Mouse (Mus musculus): ENCODE measurements around the gene Zfp39. TPM values are rescaled to one million over a fixed set of nuclear protein-coding genes. Genes with fewer than 3 reads are reported as not detected.
A peak's percentile ranks its signal among the peaks of the same experiment; 100 is the strongest.

Gene Zfp39
- total RNA-seq (2017): 14.6 and 14.7 TPM in 2 replicates

DNA sequence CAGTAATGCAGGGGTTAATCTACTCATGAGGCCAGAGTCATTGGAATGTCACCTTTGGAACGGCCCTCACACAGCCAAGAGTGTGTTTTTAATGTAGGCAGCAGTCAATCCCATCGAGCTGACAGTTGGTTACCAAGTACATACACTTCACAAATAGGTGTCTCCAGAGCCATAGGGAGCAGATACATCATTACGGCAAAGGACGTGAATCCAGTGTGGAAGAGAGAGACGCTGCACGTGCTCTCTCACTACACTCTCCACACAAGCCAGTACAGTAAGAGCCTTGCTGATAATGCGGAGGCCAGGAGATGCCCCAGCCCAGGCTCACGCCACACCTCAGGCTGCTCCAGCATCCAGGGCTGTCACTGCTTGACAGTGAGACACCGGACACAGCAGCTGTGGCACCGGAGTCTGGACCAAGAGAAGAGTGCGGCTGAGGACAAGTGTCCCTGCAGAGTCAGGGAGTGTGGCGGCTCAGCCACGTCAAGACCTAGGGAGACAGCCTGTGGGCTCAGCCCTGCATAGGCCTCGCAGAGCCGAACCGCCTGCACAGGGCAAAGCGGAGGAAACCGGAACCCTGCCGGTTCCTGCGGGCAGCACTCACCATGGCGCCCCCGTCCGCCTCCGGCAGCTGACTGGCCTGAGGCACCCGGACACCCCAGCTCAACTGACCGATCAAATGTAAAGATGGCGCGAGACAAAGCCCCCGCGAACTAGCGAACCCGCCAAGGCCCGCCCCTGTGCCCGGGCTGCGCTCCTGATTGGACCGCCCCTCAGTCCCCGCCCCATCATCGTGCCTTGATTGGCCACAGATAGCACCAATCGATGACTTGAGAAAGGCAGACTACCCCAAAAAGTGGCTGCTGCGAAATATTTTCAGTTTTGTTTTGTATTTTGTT is at the start of gene Zfp39:
Gene Zfp39, minus strand, starts transcription at position 715 of the 899 bp plus-strand sequence.
- peak; percentile 95 for ATAC-seq (ENCODE audit: extremely low read depth, insufficient number of reproducible peaks, low FRiP score, poor library complexity, severe bottlenecking)

DNA sequence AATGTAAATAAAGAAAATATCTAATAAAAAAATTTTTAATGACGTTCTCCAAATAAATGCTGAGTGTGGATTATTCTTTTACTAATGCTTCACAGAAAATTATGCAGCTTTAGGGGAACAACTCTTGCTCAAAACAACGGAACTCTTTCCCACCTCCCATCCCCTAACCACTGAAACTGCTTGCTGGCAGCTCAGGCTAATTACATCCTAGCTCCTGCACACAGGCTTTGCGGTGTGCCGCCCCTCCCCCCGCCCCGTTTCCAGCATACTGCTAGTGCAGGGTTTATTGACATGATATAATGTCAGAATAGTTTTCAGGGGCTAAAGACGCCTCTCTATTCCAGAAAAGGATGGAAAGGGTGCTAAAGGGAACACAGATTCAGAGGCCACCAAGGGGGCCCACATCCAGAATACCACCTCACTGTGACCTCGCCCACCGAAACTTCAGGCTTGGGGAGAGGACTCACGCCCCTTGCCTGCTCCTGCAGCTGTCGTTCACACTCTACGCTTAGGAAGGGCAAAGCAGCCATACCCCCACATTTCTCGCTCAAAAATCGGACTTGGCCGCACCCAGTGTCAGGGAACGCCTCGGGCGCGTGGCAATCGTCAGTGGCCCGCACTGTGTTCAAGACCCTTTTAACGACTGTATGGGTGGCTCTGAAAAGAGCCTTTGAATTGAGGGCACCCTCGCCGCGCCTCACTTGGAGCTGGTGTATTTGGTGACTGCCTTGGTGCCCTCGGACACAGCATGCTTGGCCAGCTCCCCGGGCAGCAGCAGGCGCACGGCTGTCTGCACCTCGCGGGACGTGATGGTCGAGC is 49.5 kb upstream of the Zfp39 start:
- no peak for ATAC-seq (ENCODE audit: extremely low read depth, insufficient number of reproducible peaks, low FRiP score, poor library complexity, severe bottlenecking)

DNA sequence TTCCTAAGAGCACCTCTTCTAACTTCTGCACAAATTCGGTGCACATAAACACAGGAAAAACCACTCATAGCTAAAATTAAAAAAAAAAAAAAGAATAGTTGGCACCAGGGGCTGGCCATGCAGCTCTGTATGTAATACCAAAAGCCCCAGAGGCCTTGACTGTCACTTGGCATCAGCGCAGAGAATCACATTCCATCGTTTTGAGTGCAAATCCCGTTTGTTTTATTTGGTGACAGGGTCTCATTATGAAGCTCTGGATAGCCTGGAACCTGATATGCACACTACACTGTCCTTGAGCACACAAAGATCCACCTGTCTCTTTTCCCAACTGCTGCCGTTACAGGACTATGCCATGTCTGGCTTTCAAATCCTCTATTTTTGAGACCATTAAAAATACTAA is 47.2 kb upstream of the Zfp39 start:
- ATAC-seq (ENCODE audit: extremely low read depth, insufficient number of reproducible peaks, low FRiP score, poor library complexity, severe bottlenecking): no peak

GRCm38 (mm10) chr11:58949480-58950431 is 45.7 kb upstream of the Zfp39 start:
- no peak for ATAC-seq (ENCODE audit: extremely low read depth, insufficient number of reproducible peaks, low FRiP score, poor library complexity, severe bottlenecking)

DNA sequence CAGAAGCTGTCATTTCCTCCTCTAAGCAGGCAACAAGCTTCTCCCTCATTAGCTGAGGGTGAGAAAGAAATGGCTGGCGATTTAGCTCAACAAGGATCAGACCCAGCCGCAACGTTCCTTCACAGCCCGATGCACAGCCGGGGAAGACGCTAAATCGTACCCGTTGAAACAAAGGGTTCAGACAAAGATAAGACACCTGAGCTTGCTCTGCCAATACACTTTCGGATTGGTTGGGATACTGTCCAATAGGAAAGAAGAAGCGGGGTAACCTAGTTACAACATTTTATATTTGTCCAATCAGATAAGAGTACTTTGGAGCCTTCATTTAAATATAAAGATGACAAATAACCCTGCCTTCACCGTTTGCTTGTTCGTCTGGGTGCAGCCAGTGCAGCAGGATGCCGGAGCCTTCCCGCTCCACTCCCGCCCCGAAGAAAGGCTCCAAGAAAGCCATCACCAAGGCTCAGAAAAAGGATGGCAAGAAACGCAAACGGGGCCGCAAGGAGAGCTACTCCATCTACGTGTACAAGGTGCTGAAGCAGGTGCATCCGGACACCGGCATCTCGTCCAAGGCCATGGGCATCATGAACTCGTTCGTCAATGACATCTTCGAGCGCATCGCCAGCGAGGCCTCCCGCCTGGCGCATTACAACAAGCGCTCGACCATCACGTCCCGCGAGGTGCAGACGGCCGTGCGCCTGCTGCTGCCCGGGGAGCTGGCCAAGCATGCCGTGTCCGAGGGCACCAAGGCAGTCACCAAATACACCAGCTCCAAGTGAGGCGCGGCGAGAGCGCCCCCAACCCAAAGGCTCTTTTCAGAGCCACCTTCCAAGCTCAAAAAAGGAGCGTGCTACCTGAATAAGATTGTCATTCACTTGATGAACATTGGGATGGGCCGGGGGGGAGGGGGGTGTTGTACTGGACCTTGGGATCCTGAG is 44.8 kb upstream of the Zfp39 start, which contains the start of gene Hist3h2ba:
Gene Hist3h2ba, plus strand, starts transcription at position 379 of the 938 bp plus-strand sequence.
- ATAC-seq (ENCODE audit: extremely low read depth, insufficient number of reproducible peaks, low FRiP score, poor library complexity, severe bottlenecking): peak; percentile 90

- no peak for ATAC-seq (ENCODE audit: extremely low read depth, insufficient number of reproducible peaks, low FRiP score, poor library complexity, severe bottlenecking)
These were observed 43.9 kb upstream of the Zfp39 start for GRCm38 (mm10) chr11:58947798-58948528.

DNA sequence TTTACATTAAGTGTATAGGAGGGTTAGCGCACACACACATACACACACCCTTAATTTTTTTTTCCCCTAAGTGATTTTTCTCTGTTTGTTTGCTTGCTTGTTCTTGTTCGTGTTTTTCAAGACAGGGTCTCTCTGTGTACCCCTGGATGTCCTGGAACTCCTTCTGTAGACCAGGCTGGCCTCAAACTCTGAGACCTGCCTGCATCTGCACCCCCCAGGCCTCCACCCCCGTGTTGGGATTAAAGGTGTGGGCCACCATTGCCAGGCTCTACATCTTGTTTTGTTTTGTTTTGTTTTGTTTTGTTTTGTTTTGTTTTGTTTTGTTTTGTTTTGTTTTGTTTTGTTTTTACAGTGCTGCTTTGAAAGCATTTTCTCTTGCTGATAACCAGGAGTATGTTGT is 43.3 kb upstream of the Zfp39 start:
- ATAC-seq (ENCODE audit: extremely low read depth, insufficient number of reproducible peaks, low FRiP score, poor library complexity, severe bottlenecking): no peak

DNA sequence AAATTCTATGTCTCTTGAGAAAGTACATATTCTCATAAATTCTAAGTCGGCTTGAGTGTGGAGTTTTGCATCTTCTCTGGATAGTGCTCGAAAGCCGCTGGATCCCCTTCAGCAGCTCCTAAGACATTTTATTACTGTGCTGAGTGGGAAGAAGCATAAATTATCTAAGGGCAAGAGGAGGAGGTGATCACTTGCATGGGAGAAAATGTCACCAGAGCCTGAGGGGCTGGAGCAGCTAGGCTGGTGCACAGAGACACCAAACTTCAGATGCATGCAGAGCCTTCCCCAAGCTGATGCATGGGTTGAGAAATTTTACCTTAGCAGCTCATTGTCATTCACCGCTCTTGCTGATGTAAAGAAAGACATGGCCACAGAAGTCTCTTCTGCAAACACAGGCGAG is 40.1 kb upstream of the Zfp39 start:
- no peak for ATAC-seq (ENCODE audit: extremely low read depth, insufficient number of reproducible peaks, low FRiP score, poor library complexity, severe bottlenecking)

GRCm38 (mm10) chr11:58939088-58939439 is 35.0 kb upstream of the Zfp39 start:
- ATAC-seq (ENCODE audit: extremely low read depth, insufficient number of reproducible peaks, low FRiP score, poor library complexity, severe bottlenecking): no peak

DNA sequence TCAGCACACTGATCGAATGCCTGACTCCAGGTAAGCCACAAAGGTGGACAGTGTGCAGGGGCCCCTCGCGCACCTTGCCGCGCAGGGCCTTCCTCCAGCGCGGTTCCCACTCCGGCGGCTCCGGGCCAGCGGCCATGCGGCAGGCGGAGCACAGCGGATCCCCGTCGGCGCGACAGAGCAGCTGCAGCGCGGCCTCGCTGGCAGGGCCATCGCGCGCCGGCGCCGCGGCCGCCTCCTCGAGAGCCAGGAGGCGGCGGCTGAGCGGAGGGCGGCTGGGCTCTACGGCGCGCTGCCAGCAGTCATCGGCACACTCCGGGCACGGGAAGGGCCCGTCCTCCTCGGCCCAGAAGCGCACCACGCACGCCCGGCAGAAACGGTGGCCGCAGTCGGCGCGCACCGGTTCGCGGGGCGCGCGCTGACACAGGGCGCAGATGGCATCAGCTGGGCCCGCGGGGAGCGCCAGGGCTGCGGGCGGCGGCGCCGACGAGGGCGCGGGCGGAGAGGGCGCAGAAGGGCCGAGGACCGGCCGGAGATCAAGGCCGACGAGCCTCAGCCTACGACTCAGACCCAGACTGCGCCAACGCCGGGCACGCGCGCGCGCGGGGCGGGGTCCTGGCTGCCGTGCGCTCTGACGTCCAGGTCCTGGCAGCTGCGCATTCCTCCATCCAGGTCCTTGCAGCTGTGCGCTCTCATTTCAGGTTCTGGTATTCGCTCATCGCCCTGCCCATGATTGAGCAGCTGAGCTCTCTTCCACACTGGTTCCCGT is 34.5 kb upstream of the Zfp39 start, which contains the start of gene Rnf187:
Gene Rnf187, minus strand, starts transcription at position 595 of the 766 bp plus-strand sequence.
- ATAC-seq (ENCODE audit: extremely low read depth, insufficient number of reproducible peaks, low FRiP score, poor library complexity, severe bottlenecking): peak; percentile 93

- no peak for ATAC-seq (ENCODE audit: extremely low read depth, insufficient number of reproducible peaks, low FRiP score, poor library complexity, severe bottlenecking)
These were observed 33.9 kb upstream of the Zfp39 start for GRCm38 (mm10) chr11:58937909-58938308.

GRCm38 (mm10) chr11:58931576-58931975 is 27.6 kb upstream of the Zfp39 start:
- ATAC-seq (ENCODE audit: extremely low read depth, insufficient number of reproducible peaks, low FRiP score, poor library complexity, severe bottlenecking): no peak

DNA sequence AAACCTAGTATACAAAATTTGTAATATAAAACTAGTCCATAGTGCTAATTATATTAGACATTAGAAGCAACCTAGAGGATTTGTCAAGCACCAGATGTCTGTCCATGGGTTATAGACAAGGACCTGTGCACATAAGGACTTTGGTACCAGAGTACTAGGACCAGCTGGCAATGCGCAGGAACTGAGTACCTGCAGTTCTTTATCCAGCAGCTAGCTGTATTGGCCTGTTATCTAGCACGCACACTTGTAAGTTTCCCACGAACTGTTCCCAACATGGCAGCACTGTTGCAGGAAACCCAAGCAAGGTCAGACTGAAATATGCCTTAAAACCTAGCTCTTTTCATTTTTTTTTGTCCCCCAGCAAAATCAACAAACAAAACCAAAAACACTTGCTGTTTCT is 26.2 kb upstream of the Zfp39 start:
- no peak for ATAC-seq (ENCODE audit: extremely low read depth, insufficient number of reproducible peaks, low FRiP score, poor library complexity, severe bottlenecking)

GRCm38 (mm10) chr11:58929641-58930040 is 25.6 kb upstream of the Zfp39 start:
- no peak for ATAC-seq (ENCODE audit: extremely low read depth, insufficient number of reproducible peaks, low FRiP score, poor library complexity, severe bottlenecking)

DNA sequence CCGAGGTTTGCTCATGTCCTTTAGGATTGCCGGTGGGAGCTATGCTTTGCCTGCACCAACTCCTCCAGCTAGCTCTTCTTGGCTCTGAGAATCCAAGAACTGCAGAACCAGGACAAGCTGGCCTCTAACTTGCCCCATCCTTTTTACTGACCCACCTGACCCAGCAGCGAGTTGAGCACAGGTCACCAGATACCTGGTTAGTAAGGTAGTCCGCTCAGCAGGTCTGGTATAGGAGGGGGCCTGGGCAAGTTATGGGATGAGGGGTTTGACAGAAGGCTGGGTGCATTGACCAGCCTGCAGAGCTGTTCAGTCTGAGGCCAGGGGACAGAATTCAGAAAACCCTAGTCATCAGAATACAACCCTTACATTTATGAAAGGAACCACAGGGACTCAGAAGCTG is 25.0 kb upstream of the Zfp39 start:
- ATAC-seq (ENCODE audit: extremely low read depth, insufficient number of reproducible peaks, low FRiP score, poor library complexity, severe bottlenecking): no peak

GRCm38 (mm10) chr11:58927790-58928651 is 24.0 kb upstream of the Zfp39 start:
- ATAC-seq (ENCODE audit: extremely low read depth, insufficient number of reproducible peaks, low FRiP score, poor library complexity, severe bottlenecking): peak; percentile 81

All from neutrophil, adult 5-6 weeks (primary cell).